Mouse (Mus musculus) erythroid progenitor cell, adult 5-6 weeks (primary cell): ENCODE data around the gene Traf6. TPM values are rescaled to one million over a fixed set of nuclear protein-coding genes. Genes with fewer than 3 reads are reported as not detected.

Experiments used
- ATAC-seq: replicated peaks from 2 replicates; pipeline ENCODE4 v1.8.0; 2016; ENCODE audit warnings: moderate number of reproducible peaks, mild to moderate bottlenecking, moderate TSS enrichment, inconsistent platforms; ENCODE audit not compliant: poor library complexity, low FRiP score, severe bottlenecking
- total RNA-seq, 2 experiments: library from RNA; stranded (forward) in 1 of 2; stranded (reverse) in 1 of 2; fragments of 150-400 nt in 1 of 2; fragments of 186-747, 209-891 nt in 1 of 2; gene quantifications; 2 replicates each; pipeline versions ENCODE4 v1.2.3 to v1.2.4; 2015 to 2017; ENCODE audit warnings: low replicate concordance in 2 of 2

Traf6 gene
- total RNA-seq (2015; ENCODE audit: low replicate concordance), result 7.2 and 9.6 TPM in 2 replicates
- total RNA-seq (2017; ENCODE audit: low replicate concordance), result 4.0 and 5.9 TPM in 2 replicates

GRCm38 (mm10) chr2:101678236-101679021, at the start of gene Traf6:
Gene Traf6, plus strand, starts transcription at chr2:101678429.
- peak; percentile 80 for ATAC-seq

- no peak for ATAC-seq
Observed at GRCm38 (mm10) chr2:101638979-101639839, 39.0 kb upstream of the Traf6 start.

DNA sequence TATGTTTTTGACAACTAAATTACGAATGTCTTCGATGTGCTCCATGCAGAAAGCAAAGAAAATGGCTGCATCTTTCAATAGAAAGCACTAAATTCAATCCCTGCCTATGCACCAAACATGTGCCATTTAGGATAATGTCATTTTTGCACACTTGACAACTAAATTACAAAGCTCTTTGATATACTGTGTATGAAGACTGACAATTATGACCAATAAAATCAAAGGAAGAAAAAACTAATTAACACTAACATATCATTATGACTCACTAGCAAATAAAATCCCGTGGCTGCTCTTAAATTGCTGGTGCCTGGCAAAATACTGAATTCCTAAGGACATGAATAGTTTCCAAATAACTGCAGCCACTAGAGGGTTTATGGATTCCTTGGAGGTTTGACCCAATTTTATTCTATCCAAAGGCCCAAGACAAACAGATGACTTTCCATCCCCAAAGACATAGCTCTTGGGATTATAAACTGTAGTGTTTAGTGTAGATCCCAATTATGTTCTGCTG, 38.3 kb upstream of the Traf6 start:
- no peak for ATAC-seq

DNA sequence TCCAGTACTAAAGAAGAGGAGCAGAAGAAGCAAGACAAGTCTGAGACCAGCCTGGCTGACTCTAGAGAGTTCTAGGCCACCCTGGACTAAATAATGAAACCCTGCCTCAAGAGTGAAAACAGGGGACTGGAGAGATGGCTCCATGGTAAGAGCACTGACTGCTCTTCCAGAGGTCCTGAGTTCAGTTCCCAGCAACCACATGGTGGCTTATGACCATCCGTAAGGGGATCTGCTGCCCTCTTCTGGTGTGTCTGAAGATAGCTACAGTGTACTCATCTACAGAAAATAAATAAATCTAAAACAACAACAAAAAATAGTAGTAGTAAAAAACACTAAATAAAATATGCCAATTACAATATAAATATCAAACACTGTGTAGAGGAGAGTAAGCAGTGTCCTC, 32.4 kb upstream of the Traf6 start:
- no peak for ATAC-seq

DNA sequence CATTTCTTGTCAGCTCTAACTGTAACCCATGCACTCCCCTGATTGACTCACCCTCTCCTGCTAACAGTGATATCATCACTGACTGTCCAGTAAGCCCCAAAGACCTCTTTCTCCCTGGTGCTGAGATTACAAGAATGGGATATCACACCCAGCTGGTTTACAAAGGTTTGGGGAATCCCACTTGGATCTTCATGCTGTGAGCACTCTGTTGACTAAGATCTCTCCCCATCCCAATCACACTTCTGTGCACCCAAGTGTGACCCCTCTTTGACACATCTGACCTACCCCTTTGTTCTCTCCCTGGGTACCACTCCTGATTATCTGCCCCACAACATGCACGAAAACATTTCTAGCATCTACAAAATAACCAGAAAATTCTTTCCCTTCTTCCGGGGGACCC, 29.9 kb upstream of the Traf6 start:
- no peak for ATAC-seq

GRCm38 (mm10) chr2:101649114-101649671, 29.0 kb upstream of the Traf6 start, which contains the start of the genes Rag1 and B230118H07Rik:
Gene Rag1, minus strand, starts transcription at chr2:101649501.
Gene B230118H07Rik, minus strand, starts transcription at chr2:101649532.
- ATAC-seq, result no peak

DNA sequence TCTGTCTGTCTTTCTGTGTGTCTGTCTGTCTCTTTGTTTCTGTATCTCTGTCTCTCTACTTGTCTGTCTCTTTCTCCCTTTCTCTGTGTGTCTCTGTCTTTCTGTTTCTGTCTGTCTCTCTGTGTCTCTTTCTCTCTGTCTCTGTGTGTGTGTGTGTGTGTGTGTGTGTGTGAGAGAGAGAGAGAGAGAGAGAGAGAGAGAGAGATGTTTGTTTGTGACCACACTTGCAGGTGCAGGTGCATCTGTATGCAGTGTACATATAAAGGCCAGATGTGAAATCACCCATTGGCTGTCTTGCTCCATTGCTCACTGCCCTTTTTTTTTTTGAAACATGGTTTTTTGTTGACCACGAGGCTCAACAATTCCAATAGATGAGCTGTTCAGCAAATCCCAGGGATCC, 27.8 kb upstream of the Traf6 start:
- ATAC-seq, result no peak

- ATAC-seq, result no peak
Observed at GRCm38 (mm10) chr2:101652204-101652920, 25.9 kb upstream of the Traf6 start.

- ATAC-seq, result no peak
Observed at GRCm38 (mm10) chr2:101652921-101653597, 25.2 kb upstream of the Traf6 start.

DNA sequence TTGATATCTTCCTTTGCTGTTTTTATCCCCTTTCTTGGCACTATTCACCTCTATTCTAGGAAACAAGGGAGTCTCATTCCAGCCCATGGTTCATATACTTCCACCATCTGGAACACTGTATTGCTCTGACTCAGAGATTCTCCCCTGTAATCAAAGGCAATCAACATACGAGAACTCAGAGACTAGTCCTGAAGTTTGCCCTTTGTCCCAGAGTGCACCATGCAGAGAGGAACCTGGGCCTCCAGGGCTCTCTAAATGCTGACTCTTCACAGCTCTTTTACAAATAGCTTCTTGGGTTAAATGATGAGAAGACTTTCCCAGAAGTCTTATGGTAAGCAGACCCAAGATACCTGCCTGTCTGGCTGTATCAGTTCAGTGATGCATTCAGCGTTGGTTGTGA, 17.7 kb upstream of the Traf6 start:
- ATAC-seq, result no peak

DNA sequence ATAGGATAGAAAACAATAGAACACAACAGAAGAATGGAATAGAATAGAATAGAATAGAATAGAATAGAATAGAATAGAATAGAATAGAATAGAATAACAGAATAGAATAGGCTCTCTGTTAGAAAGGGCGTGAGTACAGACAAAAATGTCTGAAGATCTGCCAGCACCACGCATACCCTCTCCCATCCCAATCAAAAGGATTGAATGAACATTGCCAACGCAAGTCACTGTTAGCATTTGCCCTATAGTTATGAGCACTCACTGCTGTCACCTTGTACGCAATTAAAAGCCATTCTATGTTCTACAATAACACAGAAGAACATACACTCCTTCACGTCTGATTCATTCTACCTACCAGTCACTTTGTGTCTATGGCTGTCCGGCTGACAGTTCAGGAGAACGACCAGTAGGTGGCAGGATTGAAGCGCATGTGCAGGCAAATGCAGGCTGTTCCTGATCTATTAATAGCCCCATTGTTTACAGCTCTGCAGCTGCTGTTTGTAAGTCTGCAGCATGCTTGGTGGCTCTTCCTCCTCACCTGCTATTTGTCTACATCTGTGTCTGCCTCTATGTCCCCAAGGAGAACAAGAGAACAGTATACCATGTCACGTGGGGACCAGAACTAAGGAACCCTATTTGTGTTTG, 13.0 kb upstream of the Traf6 start:
- ATAC-seq, result no peak

- ATAC-seq, result no peak
Observed at GRCm38 (mm10) chr2:101665703-101666092, 12.5 kb upstream of the Traf6 start.

DNA sequence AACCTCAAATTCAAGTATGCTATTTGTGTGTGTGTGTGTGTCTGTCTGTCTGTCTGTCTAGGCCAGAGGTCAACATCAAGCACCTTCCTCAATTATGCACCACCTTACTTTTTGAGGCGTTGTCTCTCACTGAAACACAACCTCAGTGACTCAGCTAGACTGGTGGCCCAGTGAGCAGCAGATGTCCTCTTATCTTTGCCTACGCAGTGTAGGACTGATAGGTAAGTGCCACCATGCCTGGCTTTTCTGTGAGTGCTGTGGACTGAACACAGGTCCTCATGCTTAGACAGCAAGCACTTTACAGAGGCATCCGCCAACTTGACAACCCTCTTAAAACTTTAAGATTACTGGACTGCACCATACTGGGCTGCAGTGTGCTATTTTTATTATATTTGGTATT, 9.5 kb upstream of the Traf6 start:
- no peak for ATAC-seq

DNA sequence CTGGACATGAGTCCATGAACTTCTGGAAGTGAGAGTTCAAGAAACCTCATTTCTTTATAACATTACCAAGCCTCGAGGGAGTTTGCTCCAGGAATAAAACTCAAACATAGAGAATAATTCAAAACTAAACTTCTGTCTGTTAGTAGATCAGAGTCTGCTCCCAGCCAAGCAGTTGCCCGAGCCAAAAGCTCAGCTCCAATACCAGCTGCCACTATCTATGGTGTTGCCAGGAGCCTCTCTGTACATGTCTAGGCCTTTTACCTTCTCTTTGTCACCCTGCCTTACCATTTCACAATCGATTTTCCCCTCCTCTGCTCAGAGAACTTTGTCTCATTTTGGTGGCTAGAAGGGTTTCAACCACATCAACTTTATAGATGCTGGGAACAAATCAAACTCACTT, 4.7 kb upstream of the Traf6 start:
- ATAC-seq, result no peak

DNA sequence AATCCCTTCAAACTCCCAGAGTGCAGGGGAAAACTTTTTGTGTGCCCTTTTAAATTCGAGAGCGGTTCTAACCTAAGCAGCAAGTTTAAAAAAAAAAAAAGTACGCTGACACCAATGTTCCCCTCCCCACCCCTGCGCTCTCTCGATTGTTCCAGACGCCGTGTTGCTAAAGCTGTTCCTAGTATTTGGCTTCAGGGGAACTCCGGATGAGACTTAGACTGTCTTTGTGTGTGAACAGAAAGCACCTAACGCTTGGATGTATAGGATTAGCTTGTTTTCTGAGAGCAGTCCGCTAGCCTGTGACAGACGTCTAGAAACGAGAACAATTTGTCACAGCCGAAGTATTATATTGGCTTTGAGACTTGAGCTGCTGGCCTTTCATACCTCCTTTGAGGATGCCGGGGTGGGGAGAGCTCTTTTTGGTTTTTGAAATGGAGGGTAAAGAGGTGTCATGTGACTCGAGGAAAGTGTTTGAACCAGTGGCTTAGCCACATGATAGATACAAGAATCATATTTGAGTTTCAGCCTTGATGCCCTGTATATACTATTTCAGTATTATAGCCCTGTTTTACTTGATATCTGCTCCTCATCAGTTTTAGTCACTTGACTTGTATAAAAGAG, 1.0 kb downstream of the Traf6 start:
- no peak for ATAC-seq

DNA sequence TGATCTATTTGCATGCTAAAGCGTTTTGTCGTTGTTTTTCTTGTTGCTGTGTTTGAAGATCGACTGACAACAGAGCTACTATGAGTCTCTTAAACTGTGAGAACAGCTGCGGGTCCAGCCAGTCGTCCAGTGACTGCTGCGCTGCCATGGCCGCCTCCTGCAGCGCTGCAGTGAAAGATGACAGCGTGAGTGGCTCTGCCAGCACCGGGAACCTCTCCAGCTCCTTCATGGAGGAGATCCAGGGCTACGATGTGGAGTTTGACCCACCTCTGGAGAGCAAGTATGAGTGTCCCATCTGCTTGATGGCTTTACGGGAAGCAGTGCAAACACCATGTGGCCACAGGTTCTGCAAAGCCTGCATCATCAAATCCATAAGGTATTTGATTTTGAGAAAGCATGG, 6.2 kb downstream of the Traf6 start:
- no peak for ATAC-seq

DNA sequence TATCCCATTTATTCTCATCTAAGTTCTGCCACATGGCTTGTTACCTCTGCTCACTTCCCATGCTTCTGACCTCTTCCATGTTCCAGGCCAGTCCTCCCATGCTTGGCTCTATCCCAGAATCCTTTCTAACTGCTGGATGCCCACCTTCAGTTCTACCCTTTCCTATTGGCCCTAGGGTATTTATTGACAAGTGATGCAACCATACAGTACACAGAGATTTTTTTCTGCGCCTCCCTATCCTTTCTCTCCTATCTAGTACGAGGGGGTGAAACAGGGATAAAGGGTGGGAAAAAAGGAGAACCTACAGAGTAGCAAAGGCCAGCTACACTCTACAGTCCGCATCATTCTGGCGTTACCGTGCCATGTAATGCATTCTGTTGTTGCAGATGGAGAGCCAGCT, 9.8 kb downstream of the Traf6 start:
- ATAC-seq, result no peak

- ATAC-seq, result no peak
Observed at GRCm38 (mm10) chr2:101690252-101690827, 12.1 kb downstream of the Traf6 start.
